Mouse (Mus musculus) heart, embryonic 14.5 days (tissue): ENCODE measurements around the gene Morc3. TPM values are rescaled to one million over a fixed set of nuclear protein-coding genes. Genes with fewer than 3 reads are reported as not detected.
"Not testable (repeated sequence)": the region's sequence is repeated elsewhere in the genome, so short reads cannot be mapped to it uniquely, and the experiment has no call there.

Experiments
- ATAC-seq: fragments of 200-750 bp; cut with Nextera tagmentation; 2 replicates; pipeline ENCODE4 v1.8.0; 2017; ENCODE audit warnings: low read depth, moderate TSS enrichment; ENCODE audit not compliant: insufficient number of reproducible peaks, insufficient read depth, low FRiP score
- H3K27ac ChIP-seq, 2 experiments: fragments of 200-500 bp in 1 of 2; fragments of 300-500 bp in 1 of 2; sonication (generic) in 1 of 2; replicated peaks in 1 of 2; 2 replicates each; pipeline ENCODE4 v1.5.1; 2012 to 2014; ENCODE audit warnings: low read depth in 2 of 2, low read length in 2 of 2, control low read depth in 1 of 2, mild to moderate bottlenecking in 1 of 2, mixed read lengths in 1 of 2; ENCODE audit not compliant: control insufficient read depth in 1 of 2, insufficient read depth in 1 of 2
- H3K27me3 ChIP-seq: fragments of 300-500 bp; sonication (generic); 2 replicates; pipeline ENCODE4 v1.6.1; 2014; ENCODE audit warnings: mild to moderate bottlenecking, low read length, control low read depth; ENCODE audit not compliant: control insufficient read depth, insufficient read depth
- H3K36me3 ChIP-seq: fragments of 300-500 bp; sonication (generic); 2 replicates; pipeline ENCODE4 v1.6.1; 2014; ENCODE audit warnings: mild to moderate bottlenecking, control low read depth, low read length, mixed read lengths; ENCODE audit not compliant: control insufficient read depth, insufficient read depth
- H3K4me1 ChIP-seq, 2 experiments: fragments of 200-500 bp in 1 of 2; fragments of 300-500 bp in 1 of 2; sonication (generic) in 1 of 2; 2 replicates each; pipeline ENCODE4 v1.6.1; 2012 to 2014; ENCODE audit warnings: low read length in 2 of 2, control low read depth in 1 of 2, mixed read lengths in 1 of 2; ENCODE audit not compliant: control insufficient read depth in 2 of 2, insufficient read depth in 2 of 2
- H3K4me2 ChIP-seq: fragments of 300-500 bp; sonication (generic); 2 replicates; pipeline ENCODE4 v1.6.1; 2014; ENCODE audit warnings: mild to moderate bottlenecking, low read length
- H3K4me3 ChIP-seq, 2 experiments: fragments of 200-500 bp in 1 of 2; fragments of 300-500 bp in 1 of 2; sonication (generic) in 1 of 2; 2 replicates each; pipeline ENCODE4 v1.5.1; 2012 to 2014; ENCODE audit warnings: low read length in 2 of 2, mild to moderate bottlenecking in 2 of 2, control low read depth in 1 of 2, low read depth in 1 of 2, moderate library complexity in 1 of 2; ENCODE audit not compliant: control insufficient read depth in 1 of 2, insufficient read depth in 1 of 2
- H3K9ac ChIP-seq: fragments of 300-500 bp; sonication (generic); 2 replicates; pipeline ENCODE4 v1.6.1; 2014; ENCODE audit warnings: mild to moderate bottlenecking, low read length
- H3K9me3 ChIP-seq: fragments of 300-500 bp; sonication (generic); 2 replicates; pipeline ENCODE4 v1.6.1; 2016; ENCODE audit warnings: low read length, control low read depth; ENCODE audit not compliant: control insufficient read depth
- WGBS: fragments of 180-500 bp; shearing (Covaris S2); extraction: QIAGEN DNeasy Blood & Tissue Kit; methylation state at CpG from one replicate; pipeline ENCODE4 v1.1.7; 2014; 5-methylcytosine and 5-hydroxymethylcytosine counted together
- polyA plus RNA-seq: library from polyadenylated mRNA; unstranded; fragments of >200 nt; fragmentation: Nextera tagmentation; extraction: Ambion mirVana; gene quantifications from 2 replicates; pipeline ENCODE4 v1.2.1, GENCODE M21; 2014

The Morc3 gene
- polyA plus RNA-seq, 1 experiment from 2014 or later = 23.8 TPM

- Histone ChIP-seq H3K36me3 (no peaks in the 10 kb centered on the region), H3K4me3 (no peak overlapping the region), H3K9me3 (peaks cover 19% of the 10 kb centered on the region), H3K9ac (no peak overlapping the region), H3K4me2 (no peak overlapping the region), H3K27me3 (no peaks in the 10 kb centered on the region), H3K4me1 (peaks cover 9 to 13% of the 10 kb centered on the region in 2 experiments), H3K27ac (no peak overlapping the region)
- no peak for ATAC-seq
- WGBS = 77% methylated on average over 1 of the region's 1 CpGs
Observed at GRCm38 (mm10) chr16:93820040-93820439, 11.9 kb upstream of the Morc3 start.

DNA sequence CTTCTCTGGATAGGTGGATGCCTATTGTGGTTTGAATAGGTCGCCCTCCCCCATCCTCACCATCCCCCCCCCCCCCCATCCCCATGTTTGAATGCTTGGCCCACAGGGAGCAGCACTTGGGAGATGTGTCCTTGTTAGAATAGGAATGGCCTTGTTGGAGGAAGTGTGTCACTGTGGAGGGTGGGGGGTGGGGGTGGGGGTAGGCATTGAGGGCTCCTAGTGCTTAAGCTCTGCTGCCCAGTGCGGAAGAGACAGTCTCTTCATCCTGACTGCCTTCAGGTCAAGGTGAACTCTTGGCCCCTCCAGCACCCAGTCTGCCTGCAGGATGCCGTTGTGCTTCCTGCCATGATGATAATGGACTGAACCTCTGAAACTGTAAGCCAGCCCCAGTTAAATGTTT is 10.2 kb upstream of the Morc3 start:
- Histone ChIP-seq H3K27ac (no peak overlapping the region), H3K9ac (no peak overlapping the region), H3K27me3 (no peaks in the 10 kb centered on the region), H3K4me3 (no peak overlapping the region), H3K9me3 (peaks cover 19% of the 10 kb centered on the region), H3K36me3 (no peaks in the 10 kb centered on the region), H3K4me2 (no peak overlapping the region), H3K4me1 (peaks cover 4 to 5% of the 10 kb centered on the region in 2 experiments; a peak in 3 of 4 replicates)
- WGBS = 82% methylated on average over 3 of the region's 3 CpGs
- ATAC-seq = no peak

GRCm38 (mm10) chr16:93822433-93823225 is 9.3 kb upstream of the Morc3 start:
- not testable (repeated sequence) for H3K4me2 ChIP-seq, H3K4me1 ChIP-seq, H3K27me3 ChIP-seq, H3K4me3 ChIP-seq, ATAC-seq, H3K9ac ChIP-seq, H3K36me3 ChIP-seq, H3K27ac ChIP-seq
- peaks cover 19% of the 10 kb centered on the region for H3K9me3 ChIP-seq
- WGBS = 64% methylated on average over 4 of the region's 8 CpGs

DNA sequence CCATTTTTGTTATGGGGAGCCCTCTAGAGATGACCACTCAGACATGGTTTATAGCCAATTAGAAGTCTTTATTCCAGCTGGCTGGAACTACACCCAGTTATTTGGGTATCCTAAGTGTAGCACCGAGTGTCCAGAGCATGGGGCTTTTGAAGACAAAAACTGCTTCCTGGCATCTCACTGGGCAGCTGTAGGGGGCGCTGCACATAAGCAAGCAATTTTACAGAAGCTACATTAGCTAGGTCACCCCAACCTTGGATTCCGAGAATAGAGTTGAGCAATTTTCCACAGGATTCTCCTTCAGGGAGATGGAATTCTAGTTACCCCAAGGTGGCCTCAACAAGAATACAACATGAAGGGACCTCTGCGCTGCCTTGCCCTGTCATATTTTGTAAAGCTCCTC is 7.1 kb upstream of the Morc3 start:
- H3K36me3 ChIP-seq = no peaks in the 10 kb centered on the region
- no peaks in the 10 kb centered on the region for H3K4me1 ChIP-seq
- no peak overlapping the region for H3K9ac ChIP-seq
- WGBS = 77% methylated on average over 4 of the region's 4 CpGs
- no peaks in the 10 kb centered on the region for H3K27me3 ChIP-seq
- ATAC-seq = no peak
- no peak overlapping the region for H3K4me2 ChIP-seq
- H3K27ac ChIP-seq = no peak overlapping the region
- no peak overlapping the region for H3K4me3 ChIP-seq
- peaks cover 25% of the 10 kb centered on the region for H3K9me3 ChIP-seq

DNA sequence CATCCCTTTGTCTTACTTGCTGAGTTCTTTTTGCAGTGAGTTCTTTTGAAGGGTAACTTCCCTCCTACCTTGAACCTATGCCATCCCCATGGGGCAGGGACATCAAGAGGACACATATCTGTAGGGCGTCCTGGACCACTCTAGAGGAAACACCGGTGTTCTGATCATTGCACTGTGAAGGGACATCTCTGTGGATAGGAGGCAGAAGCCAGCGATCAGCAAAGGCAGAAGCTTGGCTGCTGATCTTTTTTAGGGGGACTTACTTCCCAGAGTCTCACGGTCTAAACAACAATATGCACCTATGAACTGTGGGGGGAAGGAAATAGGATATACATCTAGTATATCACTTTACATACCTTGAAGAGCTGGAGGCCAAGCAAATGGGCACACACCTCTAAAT is 6.5 kb upstream of the Morc3 start:
- ATAC-seq = no peak
- Histone ChIP-seq H3K9me3 (peaks cover 25% of the 10 kb centered on the region), H3K4me2 (no peak overlapping the region), H3K4me3 (no peak overlapping the region), H3K4me1 (no peaks in the 10 kb centered on the region), H3K36me3 (no peaks in the 10 kb centered on the region), H3K27me3 (no peaks in the 10 kb centered on the region), H3K9ac (no peak overlapping the region), H3K27ac (no peak overlapping the region)
- 81% methylated on average over 4 of the region's 4 CpGs for WGBS

DNA sequence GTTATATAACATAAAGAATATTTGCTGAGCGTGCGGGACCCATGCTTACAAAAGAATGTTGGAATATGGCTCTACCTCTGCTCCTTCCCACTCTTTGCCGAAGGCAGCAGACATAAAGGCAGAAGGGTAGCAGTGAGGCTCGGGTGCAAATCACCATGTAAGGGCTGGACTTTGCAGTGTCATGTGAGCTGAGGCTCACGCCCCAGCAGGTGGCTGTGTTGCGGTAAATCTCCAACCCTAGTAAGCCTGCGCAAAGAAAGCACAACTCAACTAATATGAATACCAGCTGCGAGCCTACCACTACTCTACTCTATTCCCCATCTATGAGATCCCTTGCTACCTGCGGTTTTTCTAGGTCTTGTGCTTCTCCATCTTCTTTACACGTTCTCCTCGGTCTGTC is 5.9 kb upstream of the Morc3 start:
- no peak overlapping the region for H3K4me3 ChIP-seq
- H3K9ac ChIP-seq = no peak overlapping the region
- no peak for ATAC-seq
- H3K4me1 ChIP-seq = no peaks in the 10 kb centered on the region
- 61% methylated on average over 11 of the region's 11 CpGs for WGBS
- H3K27me3 ChIP-seq = no peaks in the 10 kb centered on the region
- H3K4me2 ChIP-seq = no peak overlapping the region
- H3K27ac ChIP-seq = no peak overlapping the region
- no peaks in the 10 kb centered on the region for H3K36me3 ChIP-seq
- H3K9me3 ChIP-seq = peaks cover 25% of the 10 kb centered on the region

DNA sequence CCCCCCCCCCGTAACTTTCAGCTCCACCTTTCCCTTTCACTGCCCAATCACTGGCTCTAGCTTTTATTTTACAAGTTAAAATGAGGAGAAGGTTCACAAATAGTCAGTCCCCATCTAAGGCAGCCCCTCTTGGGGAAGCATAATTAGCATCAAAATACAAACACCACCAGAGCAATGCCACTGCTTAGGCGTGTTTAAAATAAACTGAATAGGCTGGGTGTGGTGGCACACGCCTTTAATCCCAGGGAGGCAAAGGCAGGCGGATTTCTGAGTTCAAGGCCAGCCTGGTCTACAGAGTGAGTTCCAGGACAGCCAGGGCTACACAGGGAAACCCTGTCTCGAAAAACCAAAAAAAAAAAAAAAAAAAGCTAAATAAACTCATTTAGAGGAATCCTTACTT is 5.4 kb upstream of the Morc3 start:
- not testable (repeated sequence) for H3K27ac ChIP-seq, H3K4me2 ChIP-seq, H3K36me3 ChIP-seq, H3K4me1 ChIP-seq, H3K27me3 ChIP-seq, H3K4me3 ChIP-seq, H3K9ac ChIP-seq, ATAC-seq
- WGBS = 50% methylated on average over 5 of the region's 5 CpGs
- H3K9me3 ChIP-seq = peaks cover 25% of the 10 kb centered on the region

DNA sequence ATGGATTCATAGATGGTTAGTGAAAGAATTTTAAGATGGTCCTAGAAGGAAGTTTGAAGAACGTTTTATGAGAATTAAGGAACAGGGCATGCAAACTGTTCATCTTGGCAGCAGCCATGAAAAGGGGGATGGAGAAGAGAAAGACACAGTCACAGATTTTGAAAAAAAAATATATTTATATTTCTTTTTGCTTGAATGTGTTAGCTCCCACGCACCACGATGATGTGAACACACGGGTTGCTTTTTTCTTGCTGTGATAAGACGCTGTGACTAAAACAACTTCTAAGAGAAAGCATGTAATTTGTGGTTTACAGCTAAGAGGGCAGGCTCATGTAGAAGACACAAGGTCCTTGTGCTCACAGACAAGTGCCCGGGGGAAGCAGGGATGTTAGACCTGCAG is 5.0 kb upstream of the Morc3 start:
- Histone ChIP-seq H3K27me3 (no peaks in the 10 kb centered on the region), H3K36me3 (no peaks in the 10 kb centered on the region), H3K27ac (no peak overlapping the region), H3K9ac (no peak overlapping the region), H3K9me3 (peaks cover 22% of the 10 kb centered on the region), H3K4me3 (no peak overlapping the region), H3K4me1 (no peaks in the 10 kb centered on the region), H3K4me2 (no peak overlapping the region)
- 84% methylated on average over 6 of the region's 6 CpGs for WGBS
- no peak for ATAC-seq
